Mouse (Mus musculus) CH12.LX (cell line): ENCODE measurements at regions not wholly inside any gene's neighbourhood (a gene's known extent, or its start where the extent isn't known, plus 50 kb on each side); places are given as distances from the start of the nearest gene placed in this dataset.

Source experiments
- DNase-seq: peaks from one replicate; pipeline ENCODE4 v3.0.0-alpha.2; 2013; ENCODE audit errors: extremely low read depth
- H3K27ac ChIP-seq: 2 replicates; pipeline ENCODE4 v1.5.1; 2012; ENCODE audit warnings: low read depth, mild to moderate bottlenecking, control low read depth, moderate library complexity; ENCODE audit not compliant: insufficient read depth
- H3K27me3 ChIP-seq: replicated peaks from 2 replicates; pipeline ENCODE3; 2012; ENCODE audit warnings: inconsistent platforms
- H3K36me3 ChIP-seq, 2 experiments: replicated peaks in 1 of 2; 2 replicates each; pipeline versions ENCODE3 to v1.6.1; 2012; ENCODE audit warnings: inconsistent platforms in 1 of 2, low read length in 1 of 2, mild to moderate bottlenecking in 1 of 2, mixed read lengths in 1 of 2, moderate library complexity in 1 of 2; ENCODE audit not compliant: control insufficient read depth in 1 of 2, insufficient read depth in 1 of 2
- H3K4me1 ChIP-seq, 2 experiments: 2 replicates each; pipeline ENCODE4 v1.6.1; 2012; ENCODE audit warnings: inconsistent platforms in 1 of 2, moderate library complexity in 1 of 2; ENCODE audit not compliant: insufficient read depth in 2 of 2, control insufficient read depth in 1 of 2
- H3K4me2 ChIP-seq: 2 replicates; pipeline ENCODE4 v1.6.1; 2012; ENCODE audit warnings: low read depth, mild to moderate bottlenecking, control low read depth; ENCODE audit not compliant: poor library complexity, insufficient read depth, severe bottlenecking
- H3K4me3 ChIP-seq, 3 experiments: fragments of 150-350 bp in 1 of 3; sonication (generic) in 1 of 3; replicated peaks in 1 of 3; 2 replicates each; pipeline versions ENCODE3 to v1.5.1; 2011 to 2012; ENCODE audit warnings: low read depth in 2 of 3, low read length in 2 of 3, mild to moderate bottlenecking in 2 of 3, moderate library complexity in 2 of 3, control low read depth in 1 of 3, improper control_type of control experiment in 1 of 3, inconsistent platforms in 1 of 3, mixed read lengths in 1 of 3; ENCODE audit not compliant: poor library complexity in 1 of 3
- H3K79me2 ChIP-seq: replicated peaks from 2 replicates; pipeline ENCODE4 v1.6.1; 2012; ENCODE audit warnings: mild to moderate bottlenecking, moderate library complexity; ENCODE audit not compliant: control insufficient read depth, poor library complexity, insufficient read depth, severe bottlenecking; ENCODE audit errors: extremely low read depth
- H3K9ac ChIP-seq: 2 replicates; pipeline ENCODE4 v1.6.1; 2012; ENCODE audit warnings: low read depth, mild to moderate bottlenecking, control low read depth, moderate library complexity; ENCODE audit not compliant: insufficient read depth
- H3K9me3 ChIP-seq: replicated peaks from 2 replicates; pipeline ENCODE3; 2012; ENCODE audit warnings: low read length, inconsistent platforms, mixed read lengths
- BHLHE40 ChIP-seq: IDR thresholded peaks from 2 replicates; pipeline ENCODE4 v1.6.1; 2011; ENCODE audit warnings: mild to moderate bottlenecking, low read depth, low read length, improper control_type of control experiment
- CTCF ChIP-seq, 2 experiments: IDR thresholded peaks in 1 of 2; conservative IDR thresholded peaks in 1 of 2; 2 replicates each; pipeline ENCODE4 v1.5.1; 2011 to 2012; ENCODE audit warnings: low read depth in 2 of 2, low read length in 2 of 2, improper control_type of control experiment in 1 of 2, inconsistent platforms in 1 of 2, mild to moderate bottlenecking in 1 of 2, moderate library complexity in 1 of 2
- GABPA ChIP-seq: IDR thresholded peaks from 2 replicates; pipeline ENCODE4 v1.6.1; 2012; ENCODE audit warnings: low read depth, low read length, improper control_type of control experiment, inconsistent platforms; ENCODE audit not compliant: insufficient replicate concordance
- IRF4 ChIP-seq: IDR thresholded peaks from 2 replicates; pipeline ENCODE4 v1.6.1; 2014; ENCODE audit warnings: low read depth, mild to moderate bottlenecking, inconsistent platforms, low read length, improper control_type of control experiment
- JUN ChIP-seq: IDR thresholded peaks from 2 replicates; pipeline ENCODE4 v1.6.1; 2011; ENCODE audit warnings: low read depth, mild to moderate bottlenecking, low read length, improper control_type of control experiment, moderate library complexity; ENCODE audit not compliant: insufficient read depth
- JUND ChIP-seq: conservative IDR thresholded peaks from 2 replicates; pipeline ENCODE4 v1.6.1; 2011; ENCODE audit warnings: low read depth, low read length, improper control_type of control experiment
- MAX ChIP-seq: IDR thresholded peaks from 2 replicates; pipeline ENCODE4 v1.6.1; 2011; ENCODE audit warnings: low read length, improper control_type of control experiment
- MAZ ChIP-seq: IDR thresholded peaks from 2 replicates; pipeline ENCODE4 v1.6.1; 2012; ENCODE audit warnings: low read depth, mild to moderate bottlenecking, inconsistent platforms, low read length, improper control_type of control experiment, moderate library complexity
- MEF2A ChIP-seq: IDR thresholded peaks from 2 replicates; pipeline ENCODE4 v1.6.1; 2014; ENCODE audit warnings: low read depth, mild to moderate bottlenecking, inconsistent platforms, low read length, improper control_type of control experiment, borderline replicate concordance
- MXI1 ChIP-seq: IDR thresholded peaks from 2 replicates; pipeline ENCODE4 v1.6.1; 2011; ENCODE audit warnings: mild to moderate bottlenecking, low read depth, low read length, improper control_type of control experiment
- NELFE ChIP-seq: IDR thresholded peaks from 2 replicates; pipeline ENCODE4 v1.6.1; 2011; ENCODE audit warnings: low read depth, low read length, improper control_type of control experiment
- NRF1 ChIP-seq: IDR thresholded peaks from 2 replicates; pipeline ENCODE4 v1.6.1; 2014; ENCODE audit warnings: low read depth, mild to moderate bottlenecking, inconsistent platforms, low read length, improper control_type of control experiment, moderate library complexity
- POLR2AphosphoS2 ChIP-seq: IDR thresholded peaks from 2 replicates; pipeline ENCODE4 v1.6.1; 2011; ENCODE audit warnings: low read depth, low read length, improper control_type of control experiment
- RCOR1 ChIP-seq: conservative IDR thresholded peaks from 2 replicates; pipeline ENCODE4 v1.6.1; 2012; ENCODE audit warnings: low read depth, mild to moderate bottlenecking, inconsistent platforms, low read length, improper control_type of control experiment
- SIN3A ChIP-seq: IDR thresholded peaks from 2 replicates; pipeline ENCODE4 v1.6.1; 2012; ENCODE audit warnings: low read length, improper control_type of control experiment, inconsistent platforms
- SMC3 ChIP-seq: IDR thresholded peaks from 2 replicates; pipeline ENCODE4 v1.6.1; 2011; ENCODE audit warnings: low read depth, low read length, improper control_type of control experiment
- USF2 ChIP-seq: conservative IDR thresholded peaks from 2 replicates; pipeline ENCODE4 v1.6.1; 2011; ENCODE audit warnings: low read depth, low read length, improper control_type of control experiment
- ZC3H11A ChIP-seq: IDR thresholded peaks from 2 replicates; pipeline ENCODE4 v1.6.1; 2012; ENCODE audit warnings: low read depth, mild to moderate bottlenecking, inconsistent platforms, low read length, improper control_type of control experiment
- ZKSCAN1 ChIP-seq: IDR thresholded peaks from 2 replicates; pipeline ENCODE4 v1.6.1; 2012; ENCODE audit warnings: low read depth, inconsistent platforms, low read length, improper control_type of control experiment, borderline replicate concordance
- dilution Hi-C: fragments of 300-500 bp; cut with MboI; formaldehyde crosslinking; loops from 2 replicates; pipeline ENCODE4 v1.14.3; 2020; ENCODE audit warnings: low sequenced_read_pairs; ENCODE audit not compliant: extremely low pct_unique_long_range_greater_than_20kb, extremely low pct_ligation_motif_present
- in situ Hi-C: fragments of 300-500 bp; cut with MboI; formaldehyde crosslinking; loops from 3 replicates; pipeline ENCODE4 v1.14.3; 2019; ENCODE audit warnings: low sequenced_read_pairs, low pct_ligation_motif_present, low pct_unique_long_range_greater_than_20kb, mixed read lengths

GRCm38 (mm10) chr12:59460997-59461961 is 241.8 kb upstream of the Fbxo33 start (continued):
- TF ChIP-seq IRF4 = no peak

GRCm38 (mm10) chr12:59456175-59456851 is 236.8 kb upstream of the Fbxo33 start:
- no peak overlapping the region for H3K4me3 ChIP-seq
- no peaks in the 10 kb centered on the region for H3K9me3 ChIP-seq
- peaks cover 0 to 11% of the 10 kb centered on the region in 2 experiments; a peak in 2 of 4 replicates for H3K4me1 ChIP-seq
- no peak for TF ChIP-seq POLR2AphosphoS2
- no peak for TF ChIP-seq JUN
- TF ChIP-seq MXI1 = no peak
- TF ChIP-seq IRF4 = no peak
- TF ChIP-seq MAX = no peak
- TF ChIP-seq ZC3H11A = no peak
- no peak for TF ChIP-seq MAZ
- no peak for TF ChIP-seq NRF1
- TF ChIP-seq NELFE = no peak
- no peak for TF ChIP-seq SIN3A
- no peak for TF ChIP-seq SMC3
- no peak for TF ChIP-seq USF2
- TF ChIP-seq, all 38 proteins: peak for 0
- Histone ChIP-seq H3K36me3 (no peaks in the 10 kb centered on the region), H3K4me2 (no peak overlapping the region), H3K27me3 (no peaks in the 10 kb centered on the region), H3K9ac (no peak overlapping the region), H3K27ac (no peak overlapping the region), H3K79me2 (no peaks in the 10 kb centered on the region)
- no peak for DNase-seq
- dilution Hi-C loops (no loop called here), in situ Hi-C loops (no loop called here)

DNA sequence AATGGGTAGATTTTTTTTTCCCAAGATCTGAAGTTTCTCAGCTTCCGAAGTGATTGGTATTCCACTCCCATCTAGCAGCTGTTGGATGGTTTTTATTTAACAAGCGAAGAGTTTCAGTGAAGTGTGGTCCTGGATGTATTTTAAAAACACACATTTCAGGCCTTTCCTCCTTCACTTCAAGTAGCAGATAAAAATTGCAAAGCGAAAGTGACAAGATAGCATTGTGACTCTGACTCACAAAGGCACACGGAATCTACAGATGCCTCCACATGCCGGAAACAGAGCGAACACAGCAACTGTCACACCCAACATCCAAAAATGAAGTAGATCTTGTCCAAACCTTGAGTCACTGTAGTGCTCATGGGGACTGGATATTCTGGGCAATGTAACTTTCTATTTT is 195.5 kb upstream of the Fbxo33 start:
- no peak overlapping the region for H3K27ac ChIP-seq
- TF ChIP-seq SIN3A (no peak), BHLHE40 (no peak), ZKSCAN1 (no peak), GABPA (no peak), CTCF (conservative IDR thresholded peaks at IDR 0.05 in 1 of 2, IDR thresholded peaks at IDR 0.05 in 1 of 2; ENCODE audit: low read depth in 2 of 2, low read length in 2 of 2) (no peak), RCOR1 (no peak), MEF2A (no peak), JUND (no peak), NELFE (no peak), MAX (no peak)
- dilution Hi-C loops = no loop called here
- H3K9me3 ChIP-seq = no peaks in the 10 kb centered on the region
- no peak overlapping the region for H3K4me3 ChIP-seq
- no peak overlapping the region for H3K9ac ChIP-seq
- in situ Hi-C loops = no loop called here
- no peaks in the 10 kb centered on the region for H3K27me3 ChIP-seq
- H3K4me2 ChIP-seq = peak overlapping the region; percentile 3; the same call in 1 of the 2 replicates
- H3K36me3 ChIP-seq = no peaks in the 10 kb centered on the region
- no peak for DNase-seq
- H3K79me2 ChIP-seq = no peaks in the 10 kb centered on the region
- H3K4me1 ChIP-seq = 0 out of 4 replicates have a peak, but pooled peaks cover 0 to 2% of the 10 kb centered on the region in 2 experiments
